Mouse (Mus musculus) cortical plate, adult 2 months (tissue): ENCODE data around the gene Ppp1r12b.

Source experiments
- CTCF ChIP-seq: fragments of 200-500 bp; IDR thresholded peaks from 2 replicates; pipeline ENCODE4 v1.5.1; 2011; ENCODE audit warnings: mild to moderate bottlenecking, control low read depth, low read length; ENCODE audit not compliant: insufficient read depth; ENCODE audit errors: extremely low read depth
- POLR2A ChIP-seq: fragments of 200-500 bp; IDR thresholded peaks from 2 replicates; pipeline ENCODE4 v1.6.1; 2011; ENCODE audit warnings: mild to moderate bottlenecking, low read length, control low read depth; ENCODE audit not compliant: insufficient read depth; ENCODE audit errors: extremely low read depth

GRCm38 (mm10) chr1:134913535-134913934 is 42.2 kb downstream of the Ppp1r12b start:
- TF ChIP-seq POLR2A, result no peak
- TF ChIP-seq CTCF, result no peak
